Mouse (Mus musculus): ENCODE data around the gene Msi1. TPM values are rescaled to one million over a fixed set of nuclear protein-coding genes. Genes with fewer than 3 reads are reported as not detected.

Gene Msi1
- polyA plus RNA-seq, 1 experiment from 2014 or later = 86.3 TPM

DNA sequence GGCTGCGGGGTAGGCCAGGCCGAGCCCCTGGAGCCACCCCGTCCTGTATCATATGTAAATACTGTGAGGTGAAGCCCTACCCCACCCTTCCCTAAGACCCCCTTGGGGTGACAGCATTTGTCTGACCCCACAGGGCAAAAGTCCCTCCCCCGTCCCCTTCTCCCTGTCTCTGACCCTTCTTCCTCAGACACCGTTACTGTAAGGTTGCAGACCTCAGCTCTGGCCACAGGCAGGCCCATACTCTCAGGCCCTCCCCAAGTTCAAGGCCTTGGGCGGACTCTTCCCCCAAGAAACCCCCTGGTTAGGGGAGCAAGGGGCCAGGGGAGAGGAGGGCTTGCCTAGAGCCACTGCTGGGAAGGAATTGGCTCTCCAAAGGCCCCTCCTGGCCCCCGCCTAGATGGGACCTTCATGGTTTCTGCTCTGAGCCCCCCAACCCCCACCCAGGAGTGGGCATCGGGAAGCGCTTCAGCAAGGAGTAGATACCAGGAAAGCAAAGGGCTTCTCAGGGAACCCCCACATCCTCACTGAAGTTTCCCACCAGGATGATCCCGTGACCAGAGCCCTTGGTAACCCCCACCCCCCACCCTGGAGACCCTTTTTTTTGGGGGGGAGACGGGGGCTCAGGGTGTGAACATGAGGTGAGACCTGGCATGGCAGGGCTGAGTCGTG, 25.2 kb downstream of the Msi1 start:
- Histone ChIP-seq H3K27ac (replicated peaks) (no peak overlapping the region; the same call in 1 of the 2 replicates), H3K4me3 (no peak overlapping the region), H3K9me3 (no peaks in the 10 kb centered on the region), H3K27me3 (replicated peaks; ENCODE audit: low read depth, poor library complexity, severe bottlenecking) (0 out of 2 replicates have a peak, but pooled peaks cover under 1% of the 10 kb centered on the region), H3K36me3 (replicated peaks) (peaks cover 55% of the 10 kb centered on the region), H3K4me1 (peaks cover 10% of the 10 kb centered on the region; the same call in 1 of the 2 replicates)
- no peak for DNase-seq (ENCODE audit: low spot score)
- 88% methylated on average over 12 of the region's 12 CpGs for WGBS

DNA sequence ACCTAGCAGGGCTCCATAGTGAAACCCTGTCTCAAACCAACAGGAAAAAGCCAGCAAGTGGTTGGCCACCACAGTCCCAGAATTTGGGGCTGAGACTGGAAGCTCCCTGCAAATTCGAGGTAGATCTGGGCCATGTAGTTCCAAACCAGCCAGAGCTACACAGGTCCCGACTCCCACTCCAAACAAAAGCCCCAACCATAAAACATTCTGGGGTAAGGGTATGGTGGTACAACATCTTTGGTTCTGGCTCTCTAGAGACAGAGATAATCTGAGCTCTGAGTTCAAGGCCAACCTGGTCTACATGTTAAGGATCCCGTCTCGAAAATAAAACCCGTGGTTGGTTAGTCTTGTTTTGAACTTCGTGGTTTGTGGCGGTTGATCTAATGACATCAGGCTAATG, 26.4 kb downstream of the Msi1 start:
- peaks cover 42% of the 10 kb centered on the region for H3K36me3 ChIP-seq (replicated peaks)
- H3K27me3 ChIP-seq (replicated peaks; ENCODE audit: low read depth, poor library complexity, severe bottlenecking) = peaks cover 6% of the 10 kb centered on the region; the same call in 1 of the 2 replicates
- WGBS = 84% methylated on average over 7 of the region's 7 CpGs
- H3K4me1 ChIP-seq = peaks cover 10% of the 10 kb centered on the region; the same call in 1 of the 2 replicates
- no peak for DNase-seq (ENCODE audit: low spot score)
- H3K9me3 ChIP-seq = no peaks in the 10 kb centered on the region
- H3K4me3 ChIP-seq = no peak overlapping the region
- H3K27ac ChIP-seq (replicated peaks) = no peak overlapping the region

DNA sequence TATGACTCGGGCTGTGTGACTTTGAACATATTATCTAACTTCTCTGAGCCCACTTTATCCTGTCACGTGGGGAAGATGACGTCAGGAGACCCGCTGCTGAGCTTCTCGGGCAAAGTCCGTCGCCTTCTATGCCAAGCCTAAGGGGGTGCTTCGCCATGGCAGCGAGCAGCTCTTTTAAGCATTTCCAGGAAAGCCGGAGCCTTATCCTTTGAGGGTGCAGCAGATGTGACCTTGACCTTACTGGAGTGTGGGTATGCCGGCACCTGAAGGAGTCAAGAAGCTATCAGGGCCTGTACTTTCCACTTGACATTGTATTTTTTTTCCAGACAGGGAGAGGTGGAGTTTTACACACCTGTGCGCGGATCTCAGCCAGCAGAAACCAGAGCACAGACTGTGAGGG, 29.5 kb downstream of the Msi1 start:
- peaks cover 12% of the 10 kb centered on the region for H3K36me3 ChIP-seq (replicated peaks)
- no peak for DNase-seq (ENCODE audit: low spot score)
- H3K9me3 ChIP-seq = no peaks in the 10 kb centered on the region
- no peak overlapping the region for H3K27ac ChIP-seq (replicated peaks)
- WGBS = 73% methylated on average over 13 of the region's 13 CpGs
- H3K4me1 ChIP-seq = peaks cover 10% of the 10 kb centered on the region; the same call in 1 of the 2 replicates
- peaks cover 6% of the 10 kb centered on the region; the same call in 1 of the 2 replicates for H3K27me3 ChIP-seq (replicated peaks; ENCODE audit: low read depth, poor library complexity, severe bottlenecking)
- H3K4me3 ChIP-seq = no peak overlapping the region

DNA sequence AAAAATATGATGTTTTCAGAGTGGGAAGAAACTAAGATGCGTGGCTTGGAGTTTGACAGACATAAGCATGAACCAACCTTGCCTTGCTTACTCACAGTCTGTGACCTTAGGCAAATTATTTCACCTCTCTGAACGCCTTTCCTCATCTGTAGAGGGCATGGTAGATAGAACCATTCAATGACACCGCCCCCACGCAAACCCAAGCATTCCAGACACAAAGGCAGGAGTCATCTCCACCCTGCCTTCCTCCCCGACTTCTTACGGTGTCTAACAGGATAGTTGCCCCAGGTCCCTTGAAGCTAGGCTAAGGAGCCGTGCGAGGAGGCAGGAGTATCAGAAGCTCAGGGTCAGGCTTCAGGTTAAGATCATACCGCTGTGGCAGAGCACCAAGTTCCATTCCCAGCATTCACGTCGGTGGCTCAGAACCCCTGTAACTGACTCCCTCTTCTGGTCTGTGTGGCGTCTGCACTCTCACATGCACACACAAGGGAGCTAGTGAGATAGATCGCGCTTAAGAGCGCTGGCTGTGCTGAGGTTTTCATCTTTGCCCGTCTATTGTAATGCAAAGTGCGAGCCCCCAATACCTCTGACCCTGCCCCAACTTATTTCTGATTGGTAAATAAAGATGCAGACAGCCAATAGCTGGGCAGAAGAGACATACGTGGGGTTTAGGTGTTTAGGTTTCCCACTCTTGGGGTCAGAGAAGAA, 35.2 kb downstream of the Msi1 start:
- peaks cover 6% of the 10 kb centered on the region; the same call in 1 of the 2 replicates for H3K27me3 ChIP-seq (replicated peaks; ENCODE audit: low read depth, poor library complexity, severe bottlenecking)
- H3K27ac ChIP-seq (replicated peaks) = no peak overlapping the region
- H3K36me3 ChIP-seq (replicated peaks) = no peaks in the 10 kb centered on the region
- WGBS = 77% methylated on average over 18 of the region's 18 CpGs
- H3K9me3 ChIP-seq = no peaks in the 10 kb centered on the region
- no peak for DNase-seq (ENCODE audit: low spot score)
- no peak overlapping the region for H3K4me3 ChIP-seq
- no peaks in the 10 kb centered on the region for H3K4me1 ChIP-seq

DNA sequence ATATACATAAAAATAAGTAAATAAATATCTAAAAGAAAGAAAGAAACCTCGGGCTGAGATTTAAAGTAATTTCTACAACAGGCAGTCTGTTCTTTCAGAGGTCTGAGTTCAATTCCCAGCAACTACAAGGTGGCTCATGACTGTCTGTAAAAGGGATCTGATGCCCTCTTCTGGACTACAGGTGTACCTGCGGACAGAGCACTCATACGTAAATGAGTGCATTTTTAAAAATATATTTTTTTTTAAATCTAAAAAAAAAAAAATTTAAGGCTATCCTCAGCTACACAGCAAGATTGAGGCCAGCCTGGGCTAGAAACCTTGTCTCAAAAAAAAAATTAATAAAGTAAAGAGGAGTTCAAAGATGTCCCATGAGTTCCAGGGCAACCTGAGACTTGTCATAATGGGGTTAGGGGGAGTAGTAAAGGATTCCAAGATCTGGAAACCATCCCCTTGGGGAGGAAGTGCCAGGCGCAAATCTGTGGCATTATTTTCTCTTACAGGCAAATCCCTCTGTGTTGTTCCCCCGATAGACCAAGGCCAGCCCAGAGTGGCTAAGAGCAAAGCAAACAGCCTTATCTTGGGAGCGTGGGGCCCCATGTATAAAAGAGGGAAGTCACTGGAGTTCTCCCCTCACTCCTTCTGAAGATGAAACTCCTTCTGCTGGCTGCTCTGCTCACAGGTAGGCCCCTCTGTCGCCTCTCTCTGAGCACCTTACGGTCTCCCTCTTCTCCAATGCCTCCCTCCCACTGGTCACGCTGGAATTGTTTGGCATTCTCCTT, 36.4 kb downstream of the Msi1 start, which contains the start of gene Pla2g1b:
TSS of gene Pla2g1b (plus strand) at position 621 of the 779 bp plus-strand sequence.
- Histone ChIP-seq H3K4me3 (no peak within 1 kb of the TSS), H3K27me3 (replicated peaks; ENCODE audit: low read depth, poor library complexity, severe bottlenecking) (no peaks in the 10 kb centered on the region), H3K36me3 (replicated peaks) (no peaks in the 10 kb centered on the region), H3K27ac (replicated peaks) (no peak within 1 kb of the TSS), H3K9me3 (no peaks in the 10 kb centered on the region), H3K4me1 (0 out of 2 replicates have a peak, but pooled peaks cover 5% of the 10 kb centered on the region)
- no peak for DNase-seq (ENCODE audit: low spot score)
- 45% methylated on average over 9 of the region's 9 CpGs for WGBS

DNA sequence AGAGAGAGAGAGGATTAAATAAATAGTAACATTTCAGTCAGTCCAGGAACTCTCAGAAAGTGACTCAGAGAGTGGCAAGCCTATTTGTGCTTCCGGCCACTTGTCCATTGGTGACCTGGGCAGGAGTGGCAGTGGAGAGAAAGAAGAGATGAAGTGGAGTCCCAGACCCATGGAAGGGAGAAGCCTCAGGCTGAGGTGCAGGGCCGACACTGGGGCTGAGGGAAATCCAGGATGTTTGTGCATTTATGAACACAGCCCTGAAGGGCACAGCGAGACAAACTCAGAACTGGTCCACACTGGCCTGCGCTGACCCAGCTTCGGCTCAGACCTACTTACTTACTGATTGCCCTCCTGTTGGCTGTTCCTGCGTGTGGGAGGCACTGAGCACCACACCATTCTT, 40.4 kb downstream of the Msi1 start:
- Histone ChIP-seq H3K4me1 (0 out of 2 replicates have a peak, but pooled peaks cover 8% of the 10 kb centered on the region), H3K4me3 (no peak overlapping the region), H3K9me3 (no peaks in the 10 kb centered on the region), H3K27me3 (replicated peaks; ENCODE audit: low read depth, poor library complexity, severe bottlenecking) (peaks cover 7% of the 10 kb centered on the region), H3K27ac (replicated peaks) (no peak overlapping the region), H3K36me3 (replicated peaks) (no peaks in the 10 kb centered on the region)
- DNase-seq (ENCODE audit: low spot score) = no peak
- 64% methylated on average over 6 of the region's 6 CpGs for WGBS

DNA sequence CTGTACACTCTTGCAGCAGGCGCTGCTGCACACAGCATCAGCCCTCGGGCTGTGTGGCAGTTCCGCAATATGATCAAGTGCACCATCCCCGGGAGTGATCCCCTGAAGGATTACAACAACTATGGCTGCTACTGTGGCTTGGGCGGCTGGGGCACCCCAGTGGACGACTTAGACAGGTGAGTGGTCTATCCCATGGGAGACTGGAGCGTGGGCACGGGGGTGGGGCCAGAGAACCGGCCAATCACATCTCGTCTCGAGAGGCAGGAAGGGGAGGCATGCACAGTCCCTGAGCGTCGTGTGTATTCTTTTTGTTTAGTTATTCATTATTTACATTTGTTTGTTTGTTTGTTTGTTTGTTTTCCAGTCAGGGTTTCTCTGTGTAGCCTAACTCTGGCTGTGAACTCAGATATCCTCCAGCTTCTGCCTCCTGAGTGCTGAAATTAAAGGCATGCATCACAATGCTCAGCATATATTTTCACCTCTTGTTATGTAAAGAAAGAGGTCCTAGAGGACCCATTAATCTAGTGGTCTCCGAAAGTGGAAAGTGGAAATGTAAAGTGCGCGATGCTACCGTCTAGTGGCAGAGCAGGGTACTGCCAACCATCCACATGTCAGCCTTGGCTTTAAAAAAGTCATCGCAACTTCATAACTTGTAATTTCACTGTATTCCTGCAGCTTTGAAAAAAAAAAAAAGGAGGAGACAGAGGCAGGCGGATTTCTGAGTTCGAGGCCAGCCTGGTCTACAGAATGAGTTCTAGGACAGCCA, 41.5 kb downstream of the Msi1 start:
- DNase-seq (ENCODE audit: low spot score) = peak; percentile 57
- no peaks in the 10 kb centered on the region for H3K36me3 ChIP-seq (replicated peaks)
- H3K27ac ChIP-seq (replicated peaks) = no peak overlapping the region
- H3K27me3 ChIP-seq (replicated peaks; ENCODE audit: low read depth, poor library complexity, severe bottlenecking) = peaks cover 10% of the 10 kb centered on the region
- H3K9me3 ChIP-seq = no peaks in the 10 kb centered on the region
- H3K4me1 ChIP-seq = peaks cover 17% of the 10 kb centered on the region
- 41% methylated on average over 20 of the region's 20 CpGs for WGBS
- H3K4me3 ChIP-seq = 0 out of 2 replicates have a peak overlapping the region, but pooled peaks have one; percentile 1

DNA sequence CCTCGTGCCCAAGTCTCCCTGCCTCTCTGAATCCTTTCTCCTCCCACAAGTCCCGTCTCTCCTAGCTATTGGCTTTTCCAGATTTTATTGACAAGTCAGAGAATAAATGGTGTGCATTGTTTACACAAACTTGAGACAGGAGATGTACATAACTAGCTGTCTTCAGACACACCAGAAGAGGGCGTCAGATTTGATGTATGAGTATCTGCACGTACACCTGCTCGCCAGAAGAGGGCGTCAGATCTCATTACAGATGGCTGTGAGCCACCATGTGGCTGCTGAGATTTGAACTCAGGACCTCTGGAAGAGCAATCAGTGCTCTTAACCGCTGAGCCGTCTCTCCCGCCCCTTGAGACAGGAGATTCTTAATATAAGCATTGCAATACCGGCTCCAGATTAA, 43.8 kb downstream of the Msi1 start:
- WGBS = 80% methylated on average over 10 of the region's 10 CpGs
- Histone ChIP-seq H3K27ac (replicated peaks) (no peak overlapping the region), H3K4me1 (peaks cover 22% of the 10 kb centered on the region)

DNA sequence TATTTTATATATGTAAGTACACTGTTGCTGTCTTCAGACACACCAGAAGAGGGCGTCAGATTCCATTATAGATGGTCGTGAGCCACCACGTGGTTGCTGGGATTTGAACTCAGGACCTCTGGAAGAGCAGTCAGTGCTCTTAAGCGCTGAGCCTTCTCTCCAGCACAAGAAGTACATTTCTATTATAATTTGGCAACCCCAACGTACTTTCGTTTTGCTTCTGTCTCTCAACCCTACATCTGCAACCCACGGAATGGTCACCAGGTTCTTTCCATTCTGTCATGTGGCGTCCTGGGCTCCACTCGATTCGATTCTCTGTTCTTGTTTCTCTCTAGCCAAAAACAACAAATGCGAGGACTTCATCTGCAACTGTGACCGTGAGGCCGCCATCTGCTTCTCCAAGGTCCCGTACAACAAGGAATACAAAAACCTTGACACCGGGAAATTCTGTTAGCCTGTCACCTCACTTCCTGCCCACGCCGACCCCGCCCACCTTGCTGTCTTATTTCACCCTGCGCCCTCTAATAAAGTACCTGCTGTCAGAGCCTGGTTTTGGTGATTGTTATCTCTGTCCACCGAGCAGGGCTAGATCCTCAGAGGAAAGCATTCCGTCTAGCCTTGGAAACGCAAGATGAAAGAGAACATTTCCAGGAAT, 44.9 kb downstream of the Msi1 start:
- no peak for DNase-seq (ENCODE audit: low spot score)
- Histone ChIP-seq H3K9me3 (no peaks in the 10 kb centered on the region), H3K27me3 (replicated peaks; ENCODE audit: low read depth, poor library complexity, severe bottlenecking) (peaks cover 11% of the 10 kb centered on the region), H3K36me3 (replicated peaks) (peaks cover 8% of the 10 kb centered on the region; the same call in 1 of the 2 replicates), H3K4me3 (no peak overlapping the region), H3K27ac (replicated peaks) (no peak overlapping the region), H3K4me1 (peaks cover 22% of the 10 kb centered on the region)
- WGBS = 73% methylated on average over 22 of the region's 22 CpGs

More for the DNA sequence above, 43.8 kb downstream of the Msi1 start:
- peaks cover 10% of the 10 kb centered on the region for H3K27me3 ChIP-seq (replicated peaks; ENCODE audit: low read depth, poor library complexity, severe bottlenecking)
- DNase-seq (ENCODE audit: low spot score) = no peak
- H3K9me3 ChIP-seq = no peaks in the 10 kb centered on the region
- peaks cover 7% of the 10 kb centered on the region; the same call in 1 of the 2 replicates for H3K36me3 ChIP-seq (replicated peaks)
- H3K4me3 ChIP-seq = no peak overlapping the region

DNA sequence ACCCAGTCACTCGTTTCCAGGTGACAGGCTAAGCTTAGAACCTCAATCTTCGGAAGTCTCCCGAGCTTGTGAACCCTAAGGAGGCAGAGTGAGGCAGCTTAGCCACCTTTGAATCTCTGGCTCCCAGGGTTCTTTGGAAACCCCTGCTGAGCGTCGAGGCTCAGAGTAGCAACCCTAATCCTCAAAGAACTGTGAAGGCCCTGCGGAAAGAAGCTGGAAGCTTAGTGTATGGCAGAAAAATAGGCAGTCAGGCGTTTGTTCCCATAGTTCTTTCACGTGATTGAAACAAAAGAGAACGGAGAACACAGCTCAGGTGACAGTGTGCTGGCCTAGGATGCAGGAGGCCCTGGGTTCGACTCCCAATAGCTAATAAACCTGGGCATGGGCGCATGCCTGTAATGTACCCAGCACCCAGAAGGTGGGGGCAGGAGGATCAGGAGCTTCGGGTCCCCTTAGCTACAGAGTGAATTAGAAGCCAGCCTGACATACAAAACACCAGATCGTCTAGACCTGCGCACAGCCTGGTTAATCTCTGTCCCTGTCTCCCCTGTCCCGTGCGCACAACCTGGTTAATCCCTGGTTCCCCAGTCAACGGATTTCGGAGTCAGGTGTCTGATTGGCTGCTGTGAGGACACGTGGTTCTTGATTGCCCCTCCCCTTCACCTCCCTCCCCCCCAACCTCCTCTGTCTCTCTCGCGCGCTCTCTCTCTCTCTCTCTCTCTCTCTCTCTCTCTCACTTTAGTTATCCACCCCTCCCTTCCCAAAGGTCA, 46.1 kb downstream of the Msi1 start:
- Histone ChIP-seq H3K4me3 (peak overlapping the region; percentile 52), H3K4me1 (peaks cover 27% of the 10 kb centered on the region), H3K27ac (replicated peaks) (peak overlapping the region; percentile 80), H3K27me3 (replicated peaks; ENCODE audit: low read depth, poor library complexity, severe bottlenecking) (peaks cover 23% of the 10 kb centered on the region), H3K36me3 (replicated peaks) (peaks cover 12% of the 10 kb centered on the region; the same call in 1 of the 2 replicates), H3K9me3 (no peaks in the 10 kb centered on the region)
- 10% methylated on average over 22 of the region's 22 CpGs for WGBS
- DNase-seq (ENCODE audit: low spot score) = peak; percentile 79
